Mouse (Mus musculus) intestine, embryonic 16.5 days (tissue): ENCODE measurements around the gene Esrrg. TPM values are rescaled to one million over a fixed set of nuclear protein-coding genes. Genes with fewer than 3 reads are reported as not detected.

Experiments
- ATAC-seq: fragments of 200-750 bp; cut with Nextera tagmentation; 2 replicates; pipeline ENCODE4 v1.8.0; 2017; ENCODE audit warnings: moderate TSS enrichment, moderate library complexity
- H3K27ac ChIP-seq: fragments of 300-500 bp; sonication (generic); 2 replicates; pipeline ENCODE4 v1.5.1; 2014; ENCODE audit warnings: mild to moderate bottlenecking, low read length
- H3K27me3 ChIP-seq: fragments of 300-500 bp; sonication (generic); replicated peaks from 2 replicates; pipeline ENCODE4 v1.6.1; 2014; ENCODE audit warnings: low read length, control low read depth, mixed read lengths; ENCODE audit not compliant: control insufficient read depth, insufficient read depth
- H3K36me3 ChIP-seq: fragments of 300-500 bp; sonication (generic); 2 replicates; pipeline ENCODE4 v1.6.1; 2014; ENCODE audit warnings: low read length, control low read depth; ENCODE audit not compliant: control insufficient read depth, insufficient read depth
- H3K4me1 ChIP-seq: fragments of 300-500 bp; sonication (generic); 2 replicates; pipeline ENCODE4 v1.6.1; 2014; ENCODE audit warnings: low read length, control low read depth, mixed read lengths; ENCODE audit not compliant: control insufficient read depth, insufficient read depth
- H3K4me2 ChIP-seq: fragments of 300-500 bp; sonication (generic); 2 replicates; pipeline ENCODE4 v1.6.1; 2014; ENCODE audit warnings: low read depth, low read length, control low read depth
- H3K4me3 ChIP-seq: fragments of 300-500 bp; sonication (generic); 2 replicates; pipeline ENCODE4 v1.5.1; 2014; ENCODE audit warnings: mild to moderate bottlenecking, low read length
- H3K9ac ChIP-seq: fragments of 300-500 bp; sonication (generic); 2 replicates; pipeline ENCODE4 v1.6.1; 2014; ENCODE audit warnings: low read depth, low read length
- H3K9me3 ChIP-seq: fragments of 300-500 bp; sonication (generic); 2 replicates; pipeline ENCODE4 v1.6.1; 2016; ENCODE audit warnings: low read length, control low read depth; ENCODE audit not compliant: control insufficient read depth
- WGBS: fragments of 180-500 bp; shearing (Covaris S2); extraction: QIAGEN DNeasy Blood & Tissue Kit; methylation state at CpG from one replicate; pipeline ENCODE4 v1.1.7; 2014; 5-methylcytosine and 5-hydroxymethylcytosine counted together
- polyA plus RNA-seq: library from polyadenylated mRNA; unstranded; fragments of >200 nt; fragmentation: Nextera tagmentation; extraction: Ambion mirVana; gene quantifications from 2 replicates; pipeline ENCODE4 v1.2.1, GENCODE M21; 2015

Gene Esrrg
- polyA plus RNA-seq, 1 experiment from 2014 or later, result 3.6 TPM

DNA sequence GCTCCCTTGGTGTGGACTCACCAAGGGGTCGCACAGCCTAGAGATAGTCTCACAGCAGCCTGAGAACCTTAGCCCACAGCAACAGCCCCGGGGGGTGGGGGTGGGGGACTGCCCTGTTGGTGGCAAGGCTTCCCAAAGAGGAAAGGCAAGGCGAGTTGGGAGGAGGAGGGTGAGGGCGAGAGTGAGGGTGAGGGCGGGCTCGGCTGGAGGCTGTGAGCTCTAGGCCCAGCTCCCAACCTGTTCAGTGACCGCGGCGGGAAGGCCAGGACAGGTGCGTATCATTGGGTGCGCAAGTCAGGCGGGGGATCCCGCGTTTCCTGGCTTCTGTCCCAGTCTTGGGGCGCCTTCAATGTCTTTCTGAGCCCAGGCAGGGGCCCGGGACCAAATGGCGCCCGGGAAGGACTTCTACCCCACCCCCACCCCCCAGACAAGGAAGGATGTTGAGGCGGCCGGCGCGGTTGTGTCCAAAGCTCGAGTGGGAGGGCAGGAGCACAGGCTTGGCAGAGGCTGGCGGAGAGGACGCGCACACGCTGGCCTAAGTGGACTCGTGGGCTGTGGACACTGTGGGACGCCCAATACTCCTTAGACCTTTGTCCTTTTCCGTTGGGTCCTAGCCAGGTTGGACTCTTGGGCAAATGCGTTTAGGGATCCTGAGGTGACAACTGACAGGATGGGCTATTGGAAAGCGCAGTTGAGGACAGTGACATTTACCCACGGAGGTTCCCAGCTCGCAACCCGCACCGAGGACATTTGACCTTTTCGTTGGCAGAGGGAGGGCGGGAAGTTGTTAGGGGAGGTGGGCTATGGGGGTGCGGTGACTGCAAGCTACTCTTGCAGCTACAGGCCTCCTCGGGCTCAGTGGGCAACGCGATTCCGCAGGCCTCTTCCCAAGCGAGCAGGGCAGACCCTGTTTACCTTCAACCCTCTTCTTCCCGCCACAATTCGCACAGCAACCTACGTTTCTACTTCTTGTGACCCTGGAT is 1.2 kb upstream of the Esrrg start:
- Histone ChIP-seq H3K27ac (no peak overlapping the region), H3K27me3 (peaks cover 37% of the 10 kb centered on the region), H3K9me3 (no peaks in the 10 kb centered on the region), H3K4me3 (no peak overlapping the region), H3K36me3 (no peaks in the 10 kb centered on the region), H3K9ac (no peak overlapping the region), H3K4me2 (no peak overlapping the region; the same call in 1 of the 2 replicates), H3K4me1 (peaks cover 19% of the 10 kb centered on the region)
- ATAC-seq, result no peak
- WGBS, result 7% methylated on average over 47 of the region's 47 CpGs

- Histone ChIP-seq H3K4me3 (peak overlapping the region; percentile 45), H3K4me1 (peaks cover 16% of the 10 kb centered on the region), H3K4me2 (peak overlapping the region; percentile 73), H3K9ac (peak overlapping the region; percentile 57), H3K27ac (no peak overlapping the region), H3K36me3 (no peaks in the 10 kb centered on the region), H3K9me3 (no peaks in the 10 kb centered on the region), H3K27me3 (peaks cover 37% of the 10 kb centered on the region)
- under 1% methylated on average over 72 of the region's 72 CpGs for WGBS
- peak; percentile 51 for ATAC-seq
Measured at GRCm38 (mm10) chr1:187609021-187609852, 646 bp downstream of the Esrrg start.

DNA sequence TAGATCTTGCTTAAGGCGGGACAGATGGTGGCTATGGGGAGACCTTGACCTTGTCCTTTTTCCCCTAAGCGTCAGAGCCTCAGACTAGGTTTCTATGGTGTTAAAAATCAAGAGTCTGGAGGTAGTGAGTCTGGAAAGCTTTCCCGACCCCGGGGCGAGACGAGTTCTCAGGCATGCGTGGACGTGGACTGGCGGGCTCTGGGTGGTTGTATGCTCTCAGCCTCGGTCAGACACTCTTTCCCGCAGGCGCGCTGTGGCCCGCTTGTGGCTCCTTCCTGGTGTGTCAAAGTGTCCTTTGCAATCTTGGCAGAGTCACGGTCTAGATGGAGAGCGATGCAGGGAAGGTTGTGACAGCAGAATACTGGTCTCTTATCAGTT is 1.3 kb downstream of the Esrrg start:
- H3K36me3 ChIP-seq, result no peaks in the 10 kb centered on the region
- no peaks in the 10 kb centered on the region for H3K9me3 ChIP-seq
- peak; percentile 43; the same call in 1 of the 2 replicates for ATAC-seq
- H3K4me1 ChIP-seq, result peaks cover 10% of the 10 kb centered on the region
- H3K27me3 ChIP-seq, result peaks cover 36% of the 10 kb centered on the region
- peak overlapping the region; percentile 45 for H3K4me3 ChIP-seq
- 4% methylated on average over 16 of the region's 16 CpGs for WGBS
- H3K9ac ChIP-seq, result peak overlapping the region; percentile 57
- H3K4me2 ChIP-seq, result peak overlapping the region; percentile 73
- no peak overlapping the region for H3K27ac ChIP-seq

GRCm38 (mm10) chr1:187610336-187610948 is 1.9 kb downstream of the Esrrg start:
- Histone ChIP-seq H3K27ac (no peak overlapping the region), H3K4me1 (peaks cover 5% of the 10 kb centered on the region), H3K4me2 (no peak overlapping the region), H3K27me3 (peaks cover 32% of the 10 kb centered on the region), H3K36me3 (no peaks in the 10 kb centered on the region), H3K4me3 (no peak overlapping the region; the same call in 1 of the 2 replicates), H3K9ac (no peak overlapping the region), H3K9me3 (no peaks in the 10 kb centered on the region)
- 53% methylated on average over 8 of the region's 9 CpGs for WGBS
- ATAC-seq, result no peak

DNA sequence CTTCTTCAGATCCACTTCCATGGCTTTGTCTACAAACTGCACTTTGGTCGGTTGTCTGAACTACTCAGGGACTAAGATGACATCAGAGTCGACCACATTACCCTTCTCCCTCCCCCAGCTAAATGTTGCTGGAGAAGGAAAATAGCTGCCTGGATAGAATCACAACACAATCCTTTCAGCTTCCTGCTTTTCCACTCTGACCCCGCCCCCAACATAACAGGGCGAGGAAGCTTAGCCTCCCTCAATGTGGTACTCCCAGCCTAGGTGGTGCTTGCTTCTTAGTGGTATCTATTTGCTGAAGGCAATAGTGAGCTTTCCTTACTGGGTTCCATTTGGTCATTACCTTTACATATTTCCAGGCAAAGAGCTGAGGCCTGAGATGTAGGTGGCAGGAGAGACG is 3.3 kb downstream of the Esrrg start:
- ATAC-seq, result no peak
- H3K36me3 ChIP-seq, result no peaks in the 10 kb centered on the region
- no peak overlapping the region for H3K4me3 ChIP-seq
- no peak overlapping the region for H3K27ac ChIP-seq
- peaks cover 3% of the 10 kb centered on the region; the same call in 1 of the 2 replicates for H3K4me1 ChIP-seq
- H3K9me3 ChIP-seq, result no peaks in the 10 kb centered on the region
- no peak overlapping the region for H3K9ac ChIP-seq
- H3K4me2 ChIP-seq, result no peak overlapping the region
- peaks cover 17% of the 10 kb centered on the region for H3K27me3 ChIP-seq
- 39% methylated on average over 5 of the region's 5 CpGs for WGBS

DNA sequence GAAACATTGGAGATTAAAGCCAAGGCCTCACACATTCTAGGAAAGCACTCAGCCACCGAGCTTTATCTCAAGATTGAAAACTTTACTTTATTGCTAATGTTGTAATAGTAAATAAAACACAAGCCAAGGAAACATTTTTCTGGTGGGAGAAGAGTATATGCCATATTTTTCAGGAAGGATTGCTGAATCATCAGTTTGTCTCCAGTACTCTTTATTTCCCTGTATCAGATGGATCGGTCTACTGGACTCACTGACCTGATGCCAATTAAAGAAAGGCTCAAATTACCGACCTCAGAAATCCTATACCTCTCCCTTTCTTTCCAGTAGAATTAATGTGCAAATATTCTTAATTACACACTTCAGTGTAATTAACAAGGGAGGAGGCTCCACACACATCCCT is 4.7 kb downstream of the Esrrg start:
- Histone ChIP-seq H3K27me3 (peaks cover 7% of the 10 kb centered on the region; the same call in 1 of the 2 replicates), H3K9me3 (no peaks in the 10 kb centered on the region), H3K4me3 (no peak overlapping the region), H3K27ac (no peak overlapping the region), H3K4me2 (no peak overlapping the region), H3K4me1 (peaks cover 3% of the 10 kb centered on the region; the same call in 1 of the 2 replicates), H3K36me3 (no peaks in the 10 kb centered on the region), H3K9ac (no peak overlapping the region)
- no peak for ATAC-seq
- 69% methylated on average over 3 of the region's 3 CpGs for WGBS

GRCm38 (mm10) chr1:187623981-187624380 is 15.4 kb downstream of the Esrrg start:
- Histone ChIP-seq H3K9me3 (no peaks in the 10 kb centered on the region), H3K27me3 (no peaks in the 10 kb centered on the region), H3K4me1 (no peaks in the 10 kb centered on the region), H3K27ac (no peak overlapping the region), H3K36me3 (no peaks in the 10 kb centered on the region), H3K4me2 (no peak overlapping the region), H3K9ac (no peak overlapping the region), H3K4me3 (no peak overlapping the region)
- WGBS, result 43% methylated on average over 3 of the region's 3 CpGs
- ATAC-seq, result peak; percentile 74

- Histone ChIP-seq H3K9ac (no peak overlapping the region), H3K27ac (no peak overlapping the region), H3K4me2 (no peak overlapping the region), H3K9me3 (no peaks in the 10 kb centered on the region), H3K27me3 (no peaks in the 10 kb centered on the region), H3K4me3 (no peak overlapping the region), H3K36me3 (no peaks in the 10 kb centered on the region), H3K4me1 (no peaks in the 10 kb centered on the region)
- no peak for ATAC-seq
- WGBS, result 76% methylated on average over 8 of the region's 8 CpGs
Measured at GRCm38 (mm10) chr1:187630361-187630760, 21.8 kb downstream of the Esrrg start.

- ATAC-seq, result no peak
- H3K27ac ChIP-seq, result no peak overlapping the region
Measured at GRCm38 (mm10) chr1:187631486-187631885, 22.9 kb downstream of the Esrrg start.

More at GRCm38 (mm10) chr1:187631486-187631885, 22.9 kb downstream of the Esrrg start:
- H3K4me2 ChIP-seq, result no peak overlapping the region
- H3K9me3 ChIP-seq, result no peaks in the 10 kb centered on the region
- no peak overlapping the region for H3K9ac ChIP-seq
- 92% methylated on average over 8 of the region's 8 CpGs for WGBS
- H3K4me1 ChIP-seq, result no peaks in the 10 kb centered on the region
- no peak overlapping the region for H3K4me3 ChIP-seq
- H3K27me3 ChIP-seq, result no peaks in the 10 kb centered on the region
- H3K36me3 ChIP-seq, result no peaks in the 10 kb centered on the region
